In the genomic region with DNA sequence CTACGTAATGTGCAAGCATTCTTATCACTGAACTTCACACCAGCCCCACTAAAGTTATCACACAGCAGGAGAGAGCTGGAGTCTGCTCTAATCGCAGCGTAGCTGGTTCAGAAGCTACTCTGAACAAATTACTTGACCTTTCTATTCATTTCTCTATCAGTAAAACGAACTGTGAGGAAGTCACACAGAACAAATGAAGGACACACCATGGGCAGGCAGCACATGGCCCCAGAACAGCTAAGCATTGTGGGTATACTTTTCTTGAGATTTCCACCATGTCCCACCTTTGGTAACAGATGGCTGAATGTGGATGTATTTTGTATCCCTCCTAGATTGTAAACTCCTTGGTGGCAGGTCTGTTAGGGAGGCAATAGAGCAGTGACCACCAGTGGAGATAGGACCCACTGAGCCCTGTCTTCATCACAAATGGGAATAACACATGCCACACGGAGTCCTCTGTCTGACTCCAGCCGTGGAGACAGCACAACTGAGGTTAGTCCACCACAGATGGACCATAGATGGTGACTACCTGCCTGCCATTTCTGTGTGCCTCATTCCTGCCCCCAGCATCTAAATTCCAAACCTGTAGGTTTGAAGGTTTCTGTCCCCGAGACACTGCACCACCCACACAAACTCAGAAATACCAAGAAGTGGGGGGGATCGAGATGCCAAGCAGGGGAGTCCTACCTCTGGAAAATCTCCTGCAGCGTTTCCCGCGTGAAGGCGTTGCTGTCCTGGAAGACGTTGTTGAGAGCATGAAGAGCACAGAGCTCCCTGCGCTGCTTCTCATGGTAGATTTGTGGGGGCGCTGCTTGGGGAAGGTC, we compare ENCODE assay signal across 9 mouse cellular contexts. TPM values are rescaled to one million over a fixed set of nuclear protein-coding genes. Genes with fewer than 3 reads are reported as not detected.
A peak's percentile ranks its signal among the peaks of the same experiment; 100 is the strongest.
DNase-seq lines count a peak whose midpoint lies in the region; ATAC-seq and TF ChIP-seq lines count a peak whose summit lies in the region.
"Had no signal": no experiment of that assay in that cellular context is flagged by ENCODE, and none has a peak within 500 bp of the region (broad histone marks: within the 10 kb centered on the region; RNA-seq: fewer than 3 reads in every experiment).

No protein-coding gene starts in this region.

- H3K4me1 ChIP-seq in heart, adult 2 months (ENCODE audit: control insufficient read depth, insufficient read depth, low read length), result peaks cover 21% of the 10 kb centered on the region
- peaks cover 44% of the 10 kb centered on the region for H3K4me1 ChIP-seq in forebrain, embryonic 14.5 days (ENCODE audit: control insufficient read depth, insufficient read depth, low read length)
- H3K4me1 ChIP-seq in liver, embryonic 15.5 days (replicated peaks), result peaks cover 74% of the 10 kb centered on the region

- no peaks in the 10 kb centered on the region for H3K27me3 ChIP-seq in heart, adult 2 months (ENCODE audit: control insufficient read depth, insufficient read depth, low read length)
- no peaks in the 10 kb centered on the region for H3K27me3 ChIP-seq in C2C12 (ENCODE audit: control insufficient read depth, insufficient read depth, insufficient read length)
- no peaks in the 10 kb centered on the region for H3K27me3 ChIP-seq in forebrain, embryonic 14.5 days (replicated peaks; ENCODE audit: control insufficient read depth, insufficient read depth, low read length)
- no peaks in the 10 kb centered on the region for H3K27me3 ChIP-seq in liver, embryonic 15.5 days
- H3K27me3 ChIP-seq: Patski had no signal

- peak overlapping the region; percentile 18 for H3K9ac ChIP-seq in heart, adult 2 months (ENCODE audit: low read depth, low read length)
- peak overlapping the region; percentile 90 for H3K9ac ChIP-seq in forebrain, embryonic 14.5 days (ENCODE audit: low read length)
- H3K9ac ChIP-seq in liver, embryonic 15.5 days, result peak overlapping the region; percentile 88

- peak overlapping the region; percentile 63 for H3K4me2 ChIP-seq in forebrain, embryonic 14.5 days (ENCODE audit: low read length)
- H3K4me2 ChIP-seq in liver, embryonic 15.5 days, result peak overlapping the region; percentile 82

- peaks cover 9% of the 10 kb centered on the region for H3K79me2 ChIP-seq in heart, adult 2 months (replicated peaks; ENCODE audit: control insufficient read depth, insufficient read depth, low read length)
- H3K79me2 ChIP-seq in C2C12 (ENCODE audit: control insufficient read depth, insufficient read depth), result peaks cover 69% of the 10 kb centered on the region

- no peak for ATAC-seq in forebrain, embryonic 14.5 days
- ATAC-seq in liver, embryonic 15.5 days (ENCODE audit: insufficient read depth), result no peak
- ATAC-seq in granulocyte monocyte progenitor cell, adult 5-6 weeks (replicated peaks; ENCODE audit: poor library complexity, severe bottlenecking), result no peak
- ATAC-seq: Patski had no signal

- intact Hi-C loops in heart, adult 2 months (cut with DNase I), result loop anchor here (2.0 kb wide), 1 partner anchor 13 kb away; no protein-coding TSS in a partner anchor
- intact Hi-C loops in heart, postnatal 14 days (cut with DNase I), result loop anchor here (2.0 kb wide), 1 partner anchor 15 kb away; a partner anchor contains a TSS

- peak overlapping the region; percentile 73 for H3ac ChIP-seq in C2C12 (ENCODE audit: control insufficient read depth, insufficient read length, low read depth)

- no peak for DNase-seq in heart, adult 2 months
- DNase-seq in heart, postnatal 14 days, result no peak
- no peak for DNase-seq in forebrain, embryonic 14.5 days (ENCODE audit: low spot score)
- no peak for DNase-seq in ovary, adult 18-20 months (ENCODE audit: low spot score)
- DNase-seq in adrenal gland, postnatal 36 days, result no peak

- H3K9me3 ChIP-seq in forebrain, embryonic 14.5 days (replicated peaks; ENCODE audit: control insufficient read depth, low read length), result no peaks in the 10 kb centered on the region
- no peaks in the 10 kb centered on the region for H3K9me3 ChIP-seq in liver, embryonic 15.5 days (replicated peaks)

- H3K79me3 ChIP-seq in C2C12 (ENCODE audit: low read depth), result peaks cover 58% of the 10 kb centered on the region

- H3K36me3 ChIP-seq in heart, adult 2 months (ENCODE audit: control insufficient read depth, insufficient read depth, low read length), result peaks cover 3% of the 10 kb centered on the region
- H3K36me3 ChIP-seq in C2C12 (ENCODE audit: control insufficient read depth, insufficient read depth), result peaks cover 6% of the 10 kb centered on the region
- no peaks in the 10 kb centered on the region for H3K36me3 ChIP-seq in forebrain, embryonic 14.5 days (ENCODE audit: control insufficient read depth, insufficient read depth, low read length)
- H3K36me3 ChIP-seq in liver, embryonic 15.5 days (replicated peaks), result 0 out of 2 replicates have a peak, but pooled peaks cover 4% of the 10 kb centered on the region

- peak overlapping the region; percentile 99 for H3K27ac ChIP-seq in heart, adult 2 months
- H3K27ac ChIP-seq in forebrain, embryonic 14.5 days (ENCODE audit: low read depth, low read length), result no peak overlapping the region
- peak overlapping the region; percentile 99 for H3K27ac ChIP-seq in liver, embryonic 15.5 days (replicated peaks)

- 7% methylated on average over 15 of the region's 15 CpGs for WGBS in heart, adult 2 months
- WGBS in forebrain, embryonic 14.5 days, result 17% methylated on average over 15 of the region's 15 CpGs
- WGBS in liver, embryonic 15.5 days (ENCODE audit: insufficient replicate concordance), result 3% methylated on average over 15 of the region's 15 CpGs

- TF ChIP-seq EP300 in heart, adult 2 months (IDR thresholded peaks at IDR 0.05; ENCODE audit: insufficient read depth, low read depth, low read length), result no peak

- TF ChIP-seq CTCF in heart, adult 2 months (IDR thresholded peaks at IDR 0.05), result no peak
- TF ChIP-seq CTCF in C2C12 (IDR thresholded peaks at IDR 0.05; ENCODE audit: control insufficient read depth, insufficient read depth, insufficient read length), result no peak

- H3K4me3 ChIP-seq in heart, adult 2 months, result peak overlapping the region; percentile 86
- H3K4me3 ChIP-seq in C2C12 (ENCODE audit: insufficient read depth, poor library complexity, severe bottlenecking), result peak overlapping the region; percentile 82
- H3K4me3 ChIP-seq in forebrain, embryonic 14.5 days (ENCODE audit: low read depth, low read length), result peak overlapping the region; percentile 95
- H3K4me3 ChIP-seq in liver, embryonic 15.5 days (replicated peaks), result peak overlapping the region; percentile 89

- no peak for TF ChIP-seq POLR2A in heart, adult 2 months (IDR thresholded peaks at IDR 0.05; ENCODE audit: insufficient read depth, low read depth, low read length)

RNA-seq across cellular contexts. Expression of a gene that starts 1.5 kb away (rescaled TPM):
- 10 to 100 TPM; 22.1 to 24.9 TPM for total RNA-seq in heart, adult 2 months (2021)
- polyA plus RNA-seq in heart, adult 2 months (2012; rRNA removed), result 16.1 and 25.6 TPM in 2 replicates
- 10 to 100 TPM; 28.1 to 30.9 TPM for total RNA-seq in heart, postnatal 14 days (2021)
- polyA plus RNA-seq in C2C12 (2012; fragmentation: generic; extraction: Trizol), result 37.0 TPM
- polyA plus RNA-seq in forebrain, embryonic 14.5 days (2014; fragmentation: Nextera tagmentation; extraction: Ambion mirVana), result 14.7 and 15.2 TPM in 2 replicates
- polyA plus RNA-seq in liver, embryonic 15.5 days (2015; fragmentation: Nextera tagmentation; extraction: Ambion mirVana), result 20.1 and 22.3 TPM in 2 replicates
- total RNA-seq in granulocyte monocyte progenitor cell, adult 5-6 weeks (2014; fragmentation: Nextera tagmentation), result 22.7 and 24.9 TPM in 2 replicates
- 19.2 and 23.6 TPM in 2 replicates for total RNA-seq in granulocyte monocyte progenitor cell, adult 5-6 weeks (2017)
- 10 to 100 TPM; 33.8 to 36.4 TPM for total RNA-seq in adrenal gland, postnatal 36 days (2021)

RNA-seq across cellular contexts. Expression of a gene that starts 4.4 kb away (rescaled TPM):
- 10 to 100 TPM; 26.9 to 30.1 TPM for total RNA-seq in heart, adult 2 months (2021)
- 27.0 and 30.5 TPM in 2 replicates for polyA plus RNA-seq in heart, adult 2 months (2012; rRNA removed)
- total RNA-seq in heart, postnatal 14 days (2021), result 10 to 100 TPM; 30.3 to 33.2 TPM
- polyA plus RNA-seq in C2C12 (2012; fragmentation: generic; extraction: Trizol), result 62.5 TPM
- polyA plus RNA-seq in forebrain, embryonic 14.5 days (2014; fragmentation: Nextera tagmentation; extraction: Ambion mirVana), result 36.2 and 43.5 TPM in 2 replicates
- 29.9 and 33.5 TPM in 2 replicates for polyA plus RNA-seq in liver, embryonic 15.5 days (2015; fragmentation: Nextera tagmentation; extraction: Ambion mirVana)
- total RNA-seq in granulocyte monocyte progenitor cell, adult 5-6 weeks (2014; fragmentation: Nextera tagmentation), result 45.8 and 52.4 TPM in 2 replicates
- 47.0 and 59.9 TPM in 2 replicates for total RNA-seq in granulocyte monocyte progenitor cell, adult 5-6 weeks (2017)
- total RNA-seq in adrenal gland, postnatal 36 days (2021), result 10 to 100 TPM; 25.8 to 27.2 TPM

RNA-seq across cellular contexts. Expression of a gene that starts 15.6 kb away (rescaled TPM):
- 100 to 1,000 TPM in 1 of 2 experiments, 10 to 100 TPM in 1; 99.8 to 109 TPM for total RNA-seq in heart, adult 2 months (2021)
- polyA plus RNA-seq in heart, adult 2 months (2012; rRNA removed), result 57.8 and 112 TPM in 2 replicates
- 100 to 1,000 TPM; 109 to 139 TPM for total RNA-seq in heart, postnatal 14 days (2021)
- polyA plus RNA-seq in C2C12 (2012; fragmentation: generic; extraction: Trizol), result 171 TPM
- polyA plus RNA-seq in forebrain, embryonic 14.5 days (2014; fragmentation: Nextera tagmentation; extraction: Ambion mirVana), result 299 and 300 TPM in 2 replicates
- polyA plus RNA-seq in liver, embryonic 15.5 days (2015; fragmentation: Nextera tagmentation; extraction: Ambion mirVana), result 124 and 134 TPM in 2 replicates
- total RNA-seq in granulocyte monocyte progenitor cell, adult 5-6 weeks (2014; fragmentation: Nextera tagmentation), result 146 and 147 TPM in 2 replicates
- total RNA-seq in granulocyte monocyte progenitor cell, adult 5-6 weeks (2017), result 88.0 and 117 TPM in 2 replicates
- 100 to 1,000 TPM; 110 to 112 TPM for total RNA-seq in adrenal gland, postnatal 36 days (2021)

RNA-seq across cellular contexts. Expression of a gene that starts 27.3 kb away (rescaled TPM):
- 10 to 100 TPM; 18.6 to 19.3 TPM for total RNA-seq in heart, adult 2 months (2021)
- polyA plus RNA-seq in heart, adult 2 months (2012; rRNA removed), result 10.1 and 13.8 TPM in 2 replicates
- total RNA-seq in heart, postnatal 14 days (2021), result 10 to 100 TPM; 24.7 to 24.9 TPM
- 54.5 TPM for polyA plus RNA-seq in C2C12 (2012; fragmentation: generic; extraction: Trizol)
- polyA plus RNA-seq in forebrain, embryonic 14.5 days (2014; fragmentation: Nextera tagmentation; extraction: Ambion mirVana), result 111 and 118 TPM in 2 replicates
- 12.3 and 12.7 TPM in 2 replicates for polyA plus RNA-seq in liver, embryonic 15.5 days (2015; fragmentation: Nextera tagmentation; extraction: Ambion mirVana)
- total RNA-seq in granulocyte monocyte progenitor cell, adult 5-6 weeks (2014; fragmentation: Nextera tagmentation), result 17.9 and 35.2 TPM in 2 replicates
- total RNA-seq in granulocyte monocyte progenitor cell, adult 5-6 weeks (2017), result 32.0 and 45.5 TPM in 2 replicates
- total RNA-seq in adrenal gland, postnatal 36 days (2021), result 10 to 100 TPM; 15.9 to 24.7 TPM

RNA-seq across cellular contexts. Expression of a gene that starts 27.5 kb away (rescaled TPM):
- total RNA-seq in heart, adult 2 months (2021), result under 1 TPM; 0.75 to 0.84 TPM
- polyA plus RNA-seq in heart, adult 2 months (2012; rRNA removed), result 1.2 and 1.4 TPM in 2 replicates
- 1 to 10 TPM; 1.4 to 2.1 TPM for total RNA-seq in heart, postnatal 14 days (2021)
- 0.27 TPM for polyA plus RNA-seq in C2C12 (2012; fragmentation: generic; extraction: Trizol)
- polyA plus RNA-seq in forebrain, embryonic 14.5 days (2014; fragmentation: Nextera tagmentation; extraction: Ambion mirVana), result 3.4 and 5.3 TPM in 2 replicates
- polyA plus RNA-seq in liver, embryonic 15.5 days (2015; fragmentation: Nextera tagmentation; extraction: Ambion mirVana), result 0.05 and 0.12 TPM in 2 replicates
- total RNA-seq in granulocyte monocyte progenitor cell, adult 5-6 weeks (2014; fragmentation: Nextera tagmentation), result 0.85 and 6.5 TPM in 2 replicates
- total RNA-seq in granulocyte monocyte progenitor cell, adult 5-6 weeks (2017), result 1.8 and 2.3 TPM in 2 replicates
- 1 to 10 TPM; 2.4 to 2.8 TPM for total RNA-seq in adrenal gland, postnatal 36 days (2021)

Comparison
In these comparisons a context has a peak if more than half of its experiments do, and no peak if none do; other contexts are left out.
1. H3K9ac ChIP-seq: peak in every context shown above with its lines; median percentile 90 in forebrain, embryonic 14.5 days; 88 in liver, embryonic 15.5 days; 18 in heart, adult 2 months.